Mouse (Mus musculus): ENCODE results near the gene Kif16b. TPM values are rescaled to one million over a fixed set of nuclear protein-coding genes. Genes with fewer than 3 reads are reported as not detected.

The Kif16b gene
- polyA plus RNA-seq, 1 experiment from 2014 or later = 14.7 TPM

DNA sequence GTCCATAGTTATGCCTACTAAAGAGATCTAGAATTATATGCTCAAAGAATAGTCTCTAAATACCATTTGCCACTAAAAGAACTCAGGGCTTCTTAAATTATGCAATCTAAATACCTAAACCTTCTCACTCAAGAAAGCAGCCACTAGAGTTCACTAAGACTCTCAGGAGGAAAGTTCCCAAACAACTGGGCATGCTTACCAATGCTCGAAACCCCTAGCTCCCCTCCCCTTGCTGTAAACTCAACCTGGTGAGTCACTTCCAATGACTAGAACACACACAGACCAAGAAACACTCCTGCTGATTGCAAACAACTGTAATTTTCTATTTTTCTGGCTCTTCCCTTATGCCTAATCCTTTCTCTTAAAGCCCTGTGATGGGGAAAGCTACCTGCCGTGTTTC is 33.9 kb downstream of the Kif16b start:
- no peaks in the 10 kb centered on the region; the same call in 1 of the 2 replicates for H3K36me3 ChIP-seq
- no peak overlapping the region for H3K9ac ChIP-seq (replicated peaks)
- H3K4me2 ChIP-seq = no peak overlapping the region
- 84% methylated on average over 2 of the region's 2 CpGs for WGBS
- ATAC-seq (ENCODE audit: insufficient number of reproducible peaks, insufficient read depth, low FRiP score, low TSS enrichment, low read depth) = no peak
- H3K9me3 ChIP-seq = no peaks in the 10 kb centered on the region
- H3K27me3 ChIP-seq = no peaks in the 10 kb centered on the region
- H3K4me1 ChIP-seq (replicated peaks) = no peaks in the 10 kb centered on the region
- no peak overlapping the region for H3K27ac ChIP-seq
- H3K4me3 ChIP-seq (replicated peaks) = no peak overlapping the region

- H3K4me3 ChIP-seq (replicated peaks) = no peak overlapping the region
- ATAC-seq (ENCODE audit: insufficient number of reproducible peaks, insufficient read depth, low FRiP score, low TSS enrichment, low read depth) = no peak
- no peak overlapping the region for H3K4me2 ChIP-seq
- no peak overlapping the region for H3K9ac ChIP-seq (replicated peaks)
- H3K36me3 ChIP-seq = no peaks in the 10 kb centered on the region; the same call in 1 of the 2 replicates
- H3K27me3 ChIP-seq = no peaks in the 10 kb centered on the region
- no peak overlapping the region for H3K27ac ChIP-seq
- H3K9me3 ChIP-seq = no peaks in the 10 kb centered on the region
- no peaks in the 10 kb centered on the region for H3K4me1 ChIP-seq (replicated peaks)
- WGBS = 75% methylated on average over 6 of the region's 6 CpGs
Measured at GRCm38 (mm10) chr2:142860994-142861393, 40.3 kb downstream of the Kif16b start.

- Histone ChIP-seq H3K4me1 (replicated peaks) (no peaks in the 10 kb centered on the region), H3K27me3 (no peaks in the 10 kb centered on the region), H3K36me3 (no peaks in the 10 kb centered on the region), H3K4me2 (no peak overlapping the region), H3K9ac (replicated peaks) (no peak overlapping the region), H3K9me3 (no peaks in the 10 kb centered on the region), H3K27ac (no peak overlapping the region), H3K4me3 (replicated peaks) (no peak overlapping the region)
- 0 out of 2 replicates have a peak, but pooled peaks have one; percentile 26 for ATAC-seq (ENCODE audit: insufficient number of reproducible peaks, insufficient read depth, low FRiP score, low TSS enrichment, low read depth)
- WGBS = 61% methylated on average over 4 of the region's 4 CpGs
Measured at GRCm38 (mm10) chr2:142859452-142859851, 41.9 kb downstream of the Kif16b start.

DNA sequence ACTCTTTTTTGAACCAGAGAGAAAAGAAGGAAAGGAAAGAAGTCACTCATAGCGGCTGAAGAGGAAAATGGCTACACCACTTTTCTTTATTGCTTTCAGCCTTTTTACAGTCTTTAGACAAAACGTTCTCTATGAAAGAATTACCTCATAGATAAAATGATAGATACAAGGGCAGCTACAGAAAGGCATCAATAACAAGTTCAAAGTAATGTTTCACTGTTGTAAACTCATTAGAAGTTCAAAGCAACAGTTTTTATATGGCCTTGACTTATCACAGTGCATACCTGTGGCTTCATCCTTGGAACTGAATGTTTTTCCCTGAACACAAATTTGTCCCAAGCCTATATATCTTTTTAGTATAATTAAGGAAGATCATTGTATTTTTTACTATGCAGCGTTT is 62.6 kb downstream of the Kif16b start:
- WGBS = 56% methylated on average over 3 of the region's 3 CpGs
- no peaks in the 10 kb centered on the region for H3K9me3 ChIP-seq
- H3K27ac ChIP-seq = peak overlapping the region; percentile 56; the same call in 1 of the 2 replicates
- peaks cover 6% of the 10 kb centered on the region for H3K4me1 ChIP-seq (replicated peaks)
- no peak overlapping the region for H3K9ac ChIP-seq (replicated peaks)
- no peak for ATAC-seq (ENCODE audit: insufficient number of reproducible peaks, insufficient read depth, low FRiP score, low TSS enrichment, low read depth)
- H3K4me2 ChIP-seq = no peak overlapping the region
- H3K27me3 ChIP-seq = no peaks in the 10 kb centered on the region
- no peaks in the 10 kb centered on the region for H3K36me3 ChIP-seq
- no peak overlapping the region for H3K4me3 ChIP-seq (replicated peaks)

GRCm38 (mm10) chr2:142838118-142838517 is 63.2 kb downstream of the Kif16b start:
- no peak overlapping the region for H3K9ac ChIP-seq (replicated peaks)
- no peak overlapping the region for H3K4me2 ChIP-seq
- H3K27me3 ChIP-seq = no peaks in the 10 kb centered on the region
- no peaks in the 10 kb centered on the region for H3K9me3 ChIP-seq
- H3K4me3 ChIP-seq (replicated peaks) = no peak overlapping the region
- peaks cover 6% of the 10 kb centered on the region for H3K4me1 ChIP-seq (replicated peaks)
- H3K36me3 ChIP-seq = no peaks in the 10 kb centered on the region
- whole genome bisulfite sequencing = 49% methylated on average over 1 of the region's 1 CpGs
- no peak for ATAC-seq (ENCODE audit: insufficient number of reproducible peaks, insufficient read depth, low FRiP score, low TSS enrichment, low read depth)
- H3K27ac ChIP-seq = peak overlapping the region; percentile 56; the same call in 1 of the 2 replicates

DNA sequence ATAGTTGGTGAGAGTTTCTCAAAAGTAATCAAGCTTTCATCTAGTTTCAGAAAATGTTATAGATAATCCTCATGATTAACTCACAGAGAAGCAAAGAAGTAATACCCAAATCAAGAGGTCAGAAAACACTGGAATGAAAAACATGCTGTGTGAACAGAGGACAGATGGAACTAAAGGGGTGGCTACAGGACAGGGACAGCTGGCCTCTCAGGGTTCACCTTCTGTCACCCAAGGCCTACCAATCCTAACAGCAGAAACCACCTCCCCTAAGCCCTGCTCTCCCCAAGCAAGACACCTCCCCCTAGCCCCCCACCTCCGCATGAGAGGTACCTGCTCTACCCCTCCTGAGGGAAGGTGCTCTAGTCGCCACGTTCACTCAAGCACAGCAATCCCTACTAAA is 66.6 kb downstream of the Kif16b start:
- H3K4me2 ChIP-seq = no peak overlapping the region
- 85% methylated on average over 3 of the region's 3 CpGs for WGBS
- no peak overlapping the region for H3K27ac ChIP-seq
- no peak for ATAC-seq (ENCODE audit: insufficient number of reproducible peaks, insufficient read depth, low FRiP score, low TSS enrichment, low read depth)
- H3K9ac ChIP-seq (replicated peaks) = no peak overlapping the region
- H3K4me3 ChIP-seq (replicated peaks) = no peak overlapping the region
- H3K9me3 ChIP-seq = no peaks in the 10 kb centered on the region
- H3K27me3 ChIP-seq = no peaks in the 10 kb centered on the region
- no peaks in the 10 kb centered on the region for H3K36me3 ChIP-seq
- peaks cover 6% of the 10 kb centered on the region for H3K4me1 ChIP-seq (replicated peaks)

DNA sequence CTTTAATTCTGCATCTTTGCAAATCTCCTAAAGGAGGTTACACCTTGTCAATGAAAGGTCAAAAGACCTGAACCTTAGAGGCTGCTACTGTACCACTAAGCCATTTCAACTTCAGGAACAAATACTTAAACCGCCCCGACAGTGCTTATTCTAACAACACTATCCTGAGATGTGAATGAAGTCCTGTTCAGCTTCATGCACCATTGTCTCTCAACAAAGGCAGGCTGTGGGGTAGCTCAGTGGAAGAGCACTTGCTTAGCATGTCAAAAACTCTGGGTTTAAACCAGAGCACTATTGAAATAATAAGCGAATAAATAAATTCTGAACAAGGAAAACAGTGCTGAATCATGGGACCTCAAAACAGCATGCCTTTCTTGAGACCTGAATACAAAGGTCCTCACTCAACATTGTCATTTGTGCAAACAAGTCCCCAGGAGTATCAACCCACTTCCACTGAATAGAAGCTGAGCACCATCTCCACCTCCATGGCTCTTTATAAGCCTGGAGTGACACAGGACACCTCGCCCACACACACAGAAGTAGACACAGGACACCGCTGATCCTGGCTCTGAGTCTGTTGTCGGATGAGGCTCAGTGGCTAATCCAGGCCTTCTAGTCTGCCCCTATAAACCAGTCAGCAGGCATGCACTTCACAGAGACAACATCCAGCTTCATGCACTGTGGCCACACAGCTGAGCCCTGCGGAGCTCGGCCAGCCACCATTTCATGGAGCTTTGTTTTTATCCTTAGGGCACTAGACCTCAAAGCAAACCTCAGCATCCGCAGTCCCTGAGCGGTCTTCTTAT is 68.5 kb downstream of the Kif16b start:
- Histone ChIP-seq H3K27me3 (no peaks in the 10 kb centered on the region), H3K9ac (replicated peaks) (no peak overlapping the region), H3K9me3 (no peaks in the 10 kb centered on the region)

GRCm38 (mm10) chr2:142813033-142813432 is 88.3 kb downstream of the Kif16b start:
- ATAC-seq (ENCODE audit: insufficient number of reproducible peaks, insufficient read depth, low FRiP score, low TSS enrichment, low read depth) = peak; percentile 59
- Histone ChIP-seq H3K27me3 (no peaks in the 10 kb centered on the region), H3K27ac (no peak overlapping the region), H3K9ac (replicated peaks) (no peak overlapping the region), H3K4me3 (replicated peaks) (no peak overlapping the region), H3K4me1 (replicated peaks) (no peaks in the 10 kb centered on the region), H3K36me3 (no peaks in the 10 kb centered on the region), H3K9me3 (no peaks in the 10 kb centered on the region), H3K4me2 (no peak overlapping the region)
- 50% methylated on average over 2 of the region's 2 CpGs for WGBS

More for the DNA sequence above, 68.5 kb downstream of the Kif16b start:
- no peak overlapping the region for H3K4me2 ChIP-seq
- no peaks in the 10 kb centered on the region for H3K36me3 ChIP-seq
- peaks cover 2% of the 10 kb centered on the region; the same call in 1 of the 2 replicates for H3K4me1 ChIP-seq (replicated peaks)
- H3K27ac ChIP-seq = no peak overlapping the region
- H3K4me3 ChIP-seq (replicated peaks) = no peak overlapping the region
- WGBS = 65% methylated on average over 10 of the region's 10 CpGs
- peak; percentile 64; the same call in 1 of the 2 replicates for ATAC-seq (ENCODE audit: insufficient number of reproducible peaks, insufficient read depth, low FRiP score, low TSS enrichment, low read depth)

- WGBS = 79% methylated on average over 1 of the region's 1 CpGs
- Histone ChIP-seq H3K27me3 (no peaks in the 10 kb centered on the region), H3K9me3 (no peaks in the 10 kb centered on the region), H3K36me3 (no peaks in the 10 kb centered on the region), H3K4me2 (no peak overlapping the region), H3K4me1 (replicated peaks) (no peaks in the 10 kb centered on the region), H3K9ac (replicated peaks) (no peak overlapping the region), H3K27ac (no peak overlapping the region), H3K4me3 (replicated peaks) (no peak overlapping the region)
- ATAC-seq (ENCODE audit: insufficient number of reproducible peaks, insufficient read depth, low FRiP score, low TSS enrichment, low read depth) = no peak
Measured at GRCm38 (mm10) chr2:142803760-142804448, 97.4 kb downstream of the Kif16b start.

- 56% methylated on average over 6 of the region's 6 CpGs for WGBS
- H3K27me3 ChIP-seq = no peaks in the 10 kb centered on the region
- H3K9me3 ChIP-seq = no peaks in the 10 kb centered on the region
- no peak for ATAC-seq (ENCODE audit: insufficient number of reproducible peaks, insufficient read depth, low FRiP score, low TSS enrichment, low read depth)
- no peak overlapping the region for H3K4me3 ChIP-seq (replicated peaks)
- no peak overlapping the region for H3K9ac ChIP-seq (replicated peaks)
- H3K27ac ChIP-seq = no peak overlapping the region
- H3K4me2 ChIP-seq = no peak overlapping the region
- H3K36me3 ChIP-seq = no peaks in the 10 kb centered on the region
- H3K4me1 ChIP-seq (replicated peaks) = no peaks in the 10 kb centered on the region
Measured at GRCm38 (mm10) chr2:142797310-142797709, 104.0 kb downstream of the Kif16b start.

GRCm38 (mm10) chr2:142775358-142775757 is 126.0 kb downstream of the Kif16b start:
- Histone ChIP-seq H3K36me3 (no peaks in the 10 kb centered on the region), H3K4me1 (replicated peaks) (no peaks in the 10 kb centered on the region), H3K4me3 (replicated peaks) (no peak overlapping the region), H3K27ac (no peak overlapping the region), H3K4me2 (no peak overlapping the region), H3K27me3 (no peaks in the 10 kb centered on the region), H3K9me3 (no peaks in the 10 kb centered on the region), H3K9ac (replicated peaks) (no peak overlapping the region)
- ATAC-seq (ENCODE audit: insufficient number of reproducible peaks, insufficient read depth, low FRiP score, low TSS enrichment, low read depth) = no peak
- WGBS = 70% methylated on average over 1 of the region's 1 CpGs

All from limb, embryonic 12.5 days (tissue).